9 mouse cellular contexts compared by ENCODE assay signal in the genomic region with DNA sequence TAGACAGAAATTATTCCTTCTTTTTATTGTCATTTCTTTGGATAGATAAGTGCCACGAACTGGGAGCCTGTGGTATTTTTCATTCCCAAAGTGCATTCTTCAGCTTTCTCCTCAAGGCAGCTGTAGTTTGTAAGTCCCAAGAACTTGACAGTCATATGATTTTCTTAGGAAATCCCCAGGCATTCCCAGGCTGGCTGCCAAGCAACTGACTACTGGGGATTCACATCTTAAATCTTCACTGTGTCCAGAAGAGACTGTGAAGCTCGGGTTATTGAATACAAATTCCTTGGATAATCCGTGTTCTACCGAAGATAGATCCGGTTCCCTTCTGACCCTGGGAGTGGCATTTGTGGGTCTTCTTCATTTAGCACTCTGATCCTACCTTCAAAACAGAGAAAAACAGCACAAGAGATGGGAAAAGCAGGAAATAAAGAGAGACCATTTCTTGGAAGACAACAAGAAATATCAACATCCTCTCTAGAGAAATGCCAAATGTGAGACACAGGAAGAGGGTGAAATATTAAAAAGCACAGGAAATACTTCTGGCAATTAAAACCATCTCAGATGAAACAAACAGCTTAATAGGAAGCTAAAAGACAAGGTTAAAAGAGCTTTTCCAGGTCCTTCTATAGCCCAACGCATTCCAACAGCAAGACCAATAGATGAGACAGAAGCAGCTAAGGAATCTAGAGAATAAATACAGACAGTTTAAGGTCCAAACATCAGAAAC.
A peak's percentile ranks its signal among the peaks of the same experiment; 100 is the strongest.
DNase-seq lines count a peak whose midpoint lies in the region; ATAC-seq and TF ChIP-seq lines count a peak whose summit lies in the region.
"Had no signal": no experiment of that assay in that cellular context is flagged by ENCODE, and none has a peak within 500 bp of the region (broad histone marks: within the 10 kb centered on the region; RNA-seq: fewer than 3 reads in every experiment).

No protein-coding gene starts in this region.

- no peak overlapping the region for H3K4me3 ChIP-seq in hindbrain, embryonic 16.5 days (ENCODE audit: low read length)
- H3K4me3 ChIP-seq in hindbrain, embryonic 10.5 days = no peak overlapping the region
- H3K4me3 ChIP-seq: erythroblast, embryonic 14.5 days had no signal

- H3K4me2 ChIP-seq in hindbrain, embryonic 16.5 days (ENCODE audit: low read length) = no peak overlapping the region

- POLR2A ChIA-PET in Patski (lab: Charles Lee) = interaction anchor here (0.8 kb wide), 1 partner anchor 22 kb away, joined by 3 read pairs; no protein-coding TSS in a partner anchor

- in situ Hi-C loops in Patski (cut with MboI; ENCODE audit: low pct_unique_long_range_greater_than_20kb) = no loop called here

- CTCF ChIA-PET in Patski (lab: Charles Lee) = interaction anchor here (0.9 to 3.3 kb wide), 12 partner anchors 8 to 232 kb away, joined by 3 to 31 read pairs (median 8); no protein-coding TSS in a partner anchor

- TF ChIP-seq CTCF in Patski (IDR thresholded peaks at IDR 0.05) = no peak

- H3K27me3 ChIP-seq in hindbrain, embryonic 16.5 days (replicated peaks; ENCODE audit: control insufficient read depth, insufficient read depth, low read length) = no peaks in the 10 kb centered on the region
- no peaks in the 10 kb centered on the region for H3K27me3 ChIP-seq in hindbrain, embryonic 10.5 days (ENCODE audit: insufficient read depth, poor library complexity, severe bottlenecking)
- no peaks in the 10 kb centered on the region for H3K27me3 ChIP-seq in Patski

- DNase-seq in hindbrain, embryonic 10.5 days (ENCODE audit: low spot score) = no peak
- DNase-seq in Patski (ENCODE audit: low read depth, low spot score) = peak; percentile 98
- DNase-seq in gastrocnemius, postnatal 4 days (ENCODE audit: low spot score in 2 of 2) = peak; percentile 42 to 82
- DNase-seq in kidney, postnatal 25 days = peak; percentile 88 to 93
- peak; percentile 34 for DNase-seq in testis, postnatal 14 days (ENCODE audit: low spot score)
- DNase-seq in thymus, postnatal 0 days (ENCODE audit: low spot score) = no peak

- H3K9me3 ChIP-seq in hindbrain, embryonic 16.5 days (ENCODE audit: control insufficient read depth, low read length) = no peaks in the 10 kb centered on the region
- no peaks in the 10 kb centered on the region for H3K9me3 ChIP-seq in hindbrain, embryonic 10.5 days

- H3K9ac ChIP-seq in hindbrain, embryonic 16.5 days (ENCODE audit: low read depth, low read length) = no peak overlapping the region

- peak overlapping the region; percentile 12; the same call in 1 of the 2 replicates for H3K27ac ChIP-seq in hindbrain, embryonic 16.5 days (ENCODE audit: low read depth, low read length)
- H3K27ac ChIP-seq in hindbrain, embryonic 10.5 days = no peak overlapping the region

- no peaks in the 10 kb centered on the region for H3K36me3 ChIP-seq in hindbrain, embryonic 16.5 days (ENCODE audit: control insufficient read depth, insufficient read depth, low read length)
- H3K36me3 ChIP-seq in hindbrain, embryonic 10.5 days = no peaks in the 10 kb centered on the region

- no peaks in the 10 kb centered on the region for H3K4me1 ChIP-seq in hindbrain, embryonic 16.5 days (ENCODE audit: control insufficient read depth, insufficient read depth, low read depth, low read length)
- H3K4me1 ChIP-seq in hindbrain, embryonic 10.5 days (replicated peaks) = no peaks in the 10 kb centered on the region

- no peak for ATAC-seq in hindbrain, embryonic 16.5 days
- peak; percentile 88 for ATAC-seq in Patski
- ATAC-seq in erythroblast, adult 5-6 weeks (replicated peaks; ENCODE audit: low FRiP score, poor library complexity, severe bottlenecking) = no peak

- 68% methylated on average over 6 of the region's 6 CpGs for WGBS in hindbrain, embryonic 16.5 days
- 86% methylated on average over 6 of the region's 6 CpGs for WGBS in hindbrain, embryonic 10.5 days

Comparison
In these comparisons a context has a peak if more than half of its experiments do, and no peak if none do; other contexts are left out.
1. DNase-seq: peak in Patski (single experiment), gastrocnemius, postnatal 4 days (2 of 2), kidney, postnatal 25 days (2 of 2) and testis, postnatal 14 days (single experiment); none in hindbrain, embryonic 10.5 days (single experiment) and thymus, postnatal 0 days (single experiment).